Mouse (Mus musculus) heart, adult 18-20 months (tissue): ENCODE results near the gene Rps15a. TPM values are rescaled to one million over a fixed set of nuclear protein-coding genes. Genes with fewer than 3 reads are reported as not detected.

ENCODE experiments used
- DNase-seq, 2 experiments: peaks; one replicate each; pipeline ENCODE4 v3.0.0; 2021 to 2022; ENCODE audit warnings: mixed read lengths in 1 of 2
- total RNA-seq, 2 experiments: library from RNA; stranded (reverse); gene quantifications; 2 replicates each; pipeline ENCODE4 v1.2.3; 2021

Rps15a gene
- total RNA-seq, 2 experiments from 2014 or later, result 557 to 604 TPM

GRCm38 (mm10) chr7:118116787-118117538 lies 975 bp upstream of the Rps15a start:
- no peak for DNase-seq

GRCm38 (mm10) chr7:118115533-118115876 lies 483 bp downstream of the Rps15a start:
- no peak for DNase-seq

GRCm38 (mm10) chr7:118113541-118114297 lies 2.3 kb downstream of the Rps15a start:
- DNase-seq, result no peak

GRCm38 (mm10) chr7:118111128-118111527 lies 4.9 kb downstream of the Rps15a start:
- DNase-seq, result no peak

GRCm38 (mm10) chr7:118107671-118108070 lies 8.3 kb downstream of the Rps15a start:
- DNase-seq, result no peak

GRCm38 (mm10) chr7:118104458-118105052 lies 11.4 kb downstream of the Rps15a start:
- no peak for DNase-seq

- DNase-seq, result no peak
These were observed 12.3 kb downstream of the Rps15a start for GRCm38 (mm10) chr7:118103462-118104379.

GRCm38 (mm10) chr7:118102678-118103461 lies 13.1 kb downstream of the Rps15a start:
- no peak for DNase-seq

- DNase-seq, result peak; percentile 18 to 50
These were observed 13.8 kb downstream of the Rps15a start for GRCm38 (mm10) chr7:118102231-118102630.

- no peak for DNase-seq
These were observed 18.4 kb downstream of the Rps15a start for GRCm38 (mm10) chr7:118097615-118098014.

- no peak for DNase-seq
These were observed 36.0 kb downstream of the Rps15a start for GRCm38 (mm10) chr7:118079987-118080386.

- no peak for DNase-seq
These were observed 36.9 kb downstream of the Rps15a start for GRCm38 (mm10) chr7:118079097-118079496.

GRCm38 (mm10) chr7:118067261-118067660 lies 48.7 kb downstream of the Rps15a start:
- DNase-seq, result no peak

GRCm38 (mm10) chr7:118056300-118056699 lies 59.7 kb downstream of the Rps15a start:
- DNase-seq, result no peak

Other genes with a start within 250 kb of the Rps15a start
- gene Arl6ip1, start 13.5 kb upstream of the Rps15a start, total RNA-seq, result 10 to 100 TPM; 33.9 to 34.3 TPM
- 10 to 100 TPM; 33.4 to 39.3 TPM for gene Smg1, start 127.5 kb upstream of the Rps15a start, total RNA-seq